Mouse (Mus musculus): ENCODE measurements around the gene Esrrg. TPM values are rescaled to one million over a fixed set of nuclear protein-coding genes. Genes with fewer than 3 reads are reported as not detected.

Gene Esrrg
- 1 to 10 TPM; 9.1 to 9.3 TPM for total RNA-seq (2021)
- long read RNA-seq, experiment 1, partial matches to known transcripts = 2 of 3 reads
- long read RNA-seq, experiment 1, other reads (novel, unspliced or antisense) = 1 of 3 reads
- long read RNA-seq, experiment 2, full-length matches to known transcripts = 2 of 10 reads
- long read RNA-seq, experiment 2, partial matches to known transcripts = 6 of 10 reads
- long read RNA-seq, experiment 2, other reads (novel, unspliced or antisense) = 2 of 10 reads

- DNase-seq (ENCODE audit: low spot score in 2 of 2) = no peak
These were observed at the start of gene Esrrg for GRCm38 (mm10) chr1:187608261-187608921. Esrrg (plus strand) TSS chr1:187608791.

GRCm38 (mm10) chr1:187583982-187584381 is 24.6 kb upstream of the Esrrg start:
- DNase-seq (ENCODE audit: low spot score in 2 of 2) = no peak

DNA sequence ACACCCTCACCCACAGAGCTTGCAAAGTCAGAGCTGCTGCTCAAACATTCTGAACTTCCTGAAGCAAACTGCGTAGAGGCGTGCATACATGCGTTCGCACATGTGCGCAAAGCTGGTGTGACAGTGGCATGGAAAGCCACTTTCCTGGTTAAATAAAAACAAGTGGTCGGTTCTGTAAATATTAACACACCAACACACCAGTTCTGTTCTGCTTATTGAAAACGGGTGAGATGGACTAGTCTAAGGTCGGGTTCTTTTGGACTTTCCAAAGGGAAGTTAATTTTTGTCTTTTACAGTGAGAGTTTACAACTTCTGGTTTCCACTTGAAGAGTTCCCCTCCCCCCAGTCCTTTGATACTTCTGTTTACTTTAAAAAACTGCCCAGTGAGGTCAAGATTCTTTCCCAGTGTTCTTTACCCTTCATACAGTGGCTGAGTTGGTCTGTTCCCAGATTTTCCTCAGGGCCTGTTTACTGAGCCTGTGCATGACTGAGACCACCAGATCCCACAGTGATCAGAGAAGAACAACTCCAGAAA is 22.0 kb upstream of the Esrrg start:
- DNase-seq (ENCODE audit: low spot score in 2 of 2) = no peak

- no peak for DNase-seq (ENCODE audit: low spot score in 2 of 2)
These were observed 5.6 kb upstream of the Esrrg start for GRCm38 (mm10) chr1:187602942-187603341.

DNA sequence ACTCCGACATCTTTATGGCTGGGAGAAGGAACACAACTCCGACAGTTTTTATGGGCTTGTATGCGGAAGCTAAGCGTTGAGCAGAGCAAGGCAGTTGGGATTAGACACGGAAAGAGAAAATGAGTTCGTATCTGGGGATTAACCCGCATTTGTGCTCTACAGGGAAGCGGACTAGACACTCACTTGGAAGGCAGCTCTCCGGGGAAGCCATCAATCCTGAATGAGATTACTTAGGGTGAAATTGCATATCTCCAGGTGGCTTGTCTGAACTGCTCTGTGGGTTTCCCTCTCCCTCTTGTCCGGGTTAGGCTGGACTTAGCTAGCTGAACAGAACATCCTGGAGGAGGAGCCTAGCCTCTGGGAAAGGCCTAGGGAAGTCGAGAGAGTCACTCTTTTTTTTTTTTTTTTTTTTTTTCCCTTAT is 4.5 kb upstream of the Esrrg start:
- no peak for DNase-seq (ENCODE audit: low spot score in 2 of 2)

DNA sequence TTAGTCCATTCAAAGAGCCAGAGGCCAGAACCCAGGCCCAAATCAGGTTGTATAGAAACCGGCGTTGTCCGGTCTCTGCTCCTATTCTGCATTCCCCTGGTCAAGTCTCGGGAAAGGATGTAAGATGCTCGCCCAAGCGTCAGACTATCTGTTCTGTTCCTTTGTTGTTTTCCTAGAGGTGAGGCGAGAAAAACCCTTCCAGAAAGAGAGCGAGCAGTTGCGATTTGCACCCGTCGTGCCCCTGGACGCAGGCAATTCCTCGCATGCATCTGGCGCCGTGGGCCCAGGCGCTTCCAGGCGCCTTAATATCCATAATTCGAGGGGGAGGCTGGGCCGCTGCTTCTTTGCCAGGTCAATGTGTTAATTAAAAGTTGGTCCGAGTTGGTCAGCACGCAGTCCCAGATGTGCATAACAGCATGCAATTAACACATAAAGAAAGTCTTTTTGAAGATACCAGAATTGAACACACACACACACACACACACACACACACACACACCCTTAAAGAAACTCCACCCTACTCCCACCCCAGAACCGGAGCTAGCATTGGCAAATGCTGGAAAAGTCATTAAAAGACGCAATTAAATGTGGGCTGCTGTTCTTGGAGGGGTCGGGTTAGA is 3.8 kb upstream of the Esrrg start:
- DNase-seq (ENCODE audit: low spot score in 2 of 2) = no peak

DNA sequence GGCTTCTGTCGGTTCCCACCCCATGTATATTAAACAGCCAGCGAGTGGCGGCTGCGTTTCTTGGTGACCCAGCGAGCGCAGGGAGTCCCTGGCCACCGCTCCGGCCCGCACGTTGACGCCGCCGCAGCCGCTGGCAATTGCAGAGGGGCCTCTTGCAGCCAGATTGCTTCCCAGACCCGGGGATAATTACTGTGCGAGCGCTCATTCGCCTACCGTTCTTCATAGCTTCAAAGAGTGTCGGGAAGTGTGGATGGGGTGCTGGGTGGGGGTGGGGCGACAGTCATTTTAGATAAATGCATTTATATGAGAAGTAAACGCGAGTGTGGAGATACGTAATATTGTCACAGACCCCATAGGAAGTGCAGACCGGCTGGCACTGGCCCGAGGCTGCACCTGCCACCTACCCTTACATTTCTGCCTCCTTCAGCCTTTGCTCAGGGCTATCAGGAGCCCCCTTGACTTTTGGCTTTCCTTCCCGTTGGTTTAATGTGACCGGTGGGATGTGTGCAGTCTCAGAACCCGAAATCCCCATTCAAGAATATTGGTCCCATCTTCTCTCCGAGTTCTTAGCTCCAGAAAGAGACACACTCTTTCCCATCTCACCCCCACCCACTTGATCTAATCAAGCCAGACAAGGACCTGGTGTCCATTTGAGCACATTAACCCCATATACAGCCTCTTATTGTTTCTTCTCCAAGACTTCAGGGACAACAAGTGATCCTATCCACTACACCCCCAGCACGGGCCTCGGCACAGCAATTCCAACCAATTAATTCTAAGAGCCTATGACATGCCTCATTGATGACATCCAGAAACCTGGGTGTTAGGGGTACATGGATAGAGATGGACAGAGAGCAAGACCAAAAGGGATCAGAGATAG is 3.0 kb upstream of the Esrrg start:
- no peak for DNase-seq (ENCODE audit: low spot score in 2 of 2)

DNA sequence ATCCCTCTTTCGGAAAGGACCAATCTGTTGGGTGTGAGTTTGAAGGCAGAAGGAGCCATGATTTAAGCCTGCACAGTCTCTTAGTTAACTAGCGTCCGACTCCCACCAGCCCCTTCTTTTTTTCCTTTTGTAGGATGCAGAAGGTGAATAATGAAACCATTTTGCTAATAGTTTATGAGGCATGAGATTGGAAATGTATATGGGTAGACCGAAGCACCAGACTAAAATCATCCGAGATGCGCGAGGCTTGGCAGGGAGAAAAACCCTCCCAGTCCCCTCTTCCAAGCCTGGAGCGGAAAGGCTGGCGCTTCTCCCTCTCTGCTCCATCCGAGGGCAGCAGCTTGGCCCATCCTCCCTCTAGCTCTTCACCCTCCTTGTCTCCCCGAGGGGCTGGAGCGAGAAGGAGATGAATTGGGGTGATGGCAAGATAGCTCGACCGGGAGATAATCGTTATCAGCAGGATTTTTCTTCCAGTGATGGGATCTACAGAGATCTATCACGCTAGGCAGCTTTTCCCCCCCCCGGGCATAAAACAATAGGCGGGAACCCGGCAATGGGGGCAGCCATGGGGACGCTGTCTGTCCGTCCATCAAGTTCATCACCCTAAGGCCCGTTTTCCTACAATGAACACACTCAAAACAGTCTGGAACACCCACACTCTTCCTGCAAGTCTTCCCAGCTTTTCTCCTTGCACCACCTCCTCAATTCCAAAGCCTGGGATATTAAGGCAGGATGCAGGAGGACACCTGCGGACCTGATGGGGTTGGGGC is 2.1 kb upstream of the Esrrg start:
- DNase-seq (ENCODE audit: low spot score in 2 of 2) = no peak

GRCm38 (mm10) chr1:187607065-187608047 is 1.2 kb upstream of the Esrrg start:
- no peak for DNase-seq (ENCODE audit: low spot score in 2 of 2)

DNA sequence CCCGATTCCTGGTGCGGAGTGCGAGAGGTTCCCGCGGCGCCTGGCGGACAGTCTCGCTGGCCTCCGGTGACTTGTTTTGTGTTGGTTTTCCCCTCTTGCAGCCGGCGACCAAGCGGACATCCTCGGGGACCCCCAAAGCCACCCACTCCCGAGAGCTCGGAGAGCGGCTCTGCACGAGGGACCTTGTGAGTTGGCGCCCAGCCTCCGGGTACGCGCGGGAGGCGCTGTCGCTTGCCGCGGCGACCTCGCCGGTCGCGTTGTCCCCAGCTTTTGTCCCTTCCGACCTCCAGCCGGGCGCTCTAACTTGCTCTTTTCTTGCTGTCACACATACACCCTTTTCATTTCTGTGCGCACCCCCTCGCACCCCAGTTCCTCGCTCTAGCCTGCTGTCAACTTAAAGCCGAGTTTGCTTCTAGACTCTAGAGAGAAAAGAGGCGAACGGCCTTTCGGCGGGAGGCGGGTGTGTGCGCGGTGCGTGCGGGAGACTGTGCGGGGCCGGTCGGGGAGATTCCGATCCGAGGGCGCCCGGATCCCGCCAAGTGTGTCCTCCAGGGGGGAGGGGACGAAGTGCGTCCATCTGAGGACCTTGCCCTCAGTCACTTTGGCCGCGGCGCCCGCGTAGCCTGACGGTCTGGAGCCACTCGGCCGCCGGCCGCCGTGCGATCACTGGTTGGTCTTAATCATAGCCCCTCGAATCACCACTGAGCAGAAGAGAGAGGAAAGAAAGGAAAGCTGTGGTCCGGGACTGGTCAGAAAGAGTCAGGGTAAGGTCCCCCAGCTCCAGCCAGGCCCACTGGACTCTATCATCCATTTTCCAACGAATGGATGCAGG is 646 bp downstream of the Esrrg start:
- DNase-seq (ENCODE audit: low spot score in 2 of 2) = peak in 1 of 2 experiments; percentile 34

DNA sequence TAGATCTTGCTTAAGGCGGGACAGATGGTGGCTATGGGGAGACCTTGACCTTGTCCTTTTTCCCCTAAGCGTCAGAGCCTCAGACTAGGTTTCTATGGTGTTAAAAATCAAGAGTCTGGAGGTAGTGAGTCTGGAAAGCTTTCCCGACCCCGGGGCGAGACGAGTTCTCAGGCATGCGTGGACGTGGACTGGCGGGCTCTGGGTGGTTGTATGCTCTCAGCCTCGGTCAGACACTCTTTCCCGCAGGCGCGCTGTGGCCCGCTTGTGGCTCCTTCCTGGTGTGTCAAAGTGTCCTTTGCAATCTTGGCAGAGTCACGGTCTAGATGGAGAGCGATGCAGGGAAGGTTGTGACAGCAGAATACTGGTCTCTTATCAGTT is 1.3 kb downstream of the Esrrg start:
- DNase-seq (ENCODE audit: low spot score in 2 of 2) = no peak

DNA sequence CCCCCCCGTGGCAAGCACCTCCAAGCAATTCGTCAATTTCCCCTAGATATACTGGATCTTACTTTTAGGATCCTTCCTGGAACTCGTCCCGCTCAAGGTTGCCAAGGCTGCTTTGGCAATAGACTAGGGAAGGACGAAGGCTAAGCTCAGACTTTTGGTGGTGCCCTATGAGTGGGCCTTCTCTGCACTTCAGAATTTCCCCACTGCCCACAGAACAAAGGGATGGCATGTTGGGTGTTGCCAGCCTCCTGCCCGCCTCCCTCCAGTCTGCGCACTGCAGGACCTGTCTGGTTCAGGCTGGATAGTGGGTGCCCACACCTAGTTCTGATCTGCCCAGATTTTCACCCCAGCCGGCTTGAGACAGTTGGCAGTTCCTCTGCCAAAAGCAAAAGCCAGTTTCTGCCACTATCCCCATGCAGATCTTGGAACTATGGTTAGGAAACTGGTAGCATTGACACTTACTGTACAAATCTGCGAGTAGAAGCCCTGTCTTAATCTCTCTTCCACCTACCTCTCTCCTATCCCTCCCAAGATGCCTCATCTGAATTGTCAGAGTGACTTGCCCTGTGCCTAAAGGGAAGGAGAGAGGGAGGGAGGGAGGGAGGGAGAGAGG is 1.9 kb downstream of the Esrrg start:
- no peak for DNase-seq (ENCODE audit: low spot score in 2 of 2)

DNA sequence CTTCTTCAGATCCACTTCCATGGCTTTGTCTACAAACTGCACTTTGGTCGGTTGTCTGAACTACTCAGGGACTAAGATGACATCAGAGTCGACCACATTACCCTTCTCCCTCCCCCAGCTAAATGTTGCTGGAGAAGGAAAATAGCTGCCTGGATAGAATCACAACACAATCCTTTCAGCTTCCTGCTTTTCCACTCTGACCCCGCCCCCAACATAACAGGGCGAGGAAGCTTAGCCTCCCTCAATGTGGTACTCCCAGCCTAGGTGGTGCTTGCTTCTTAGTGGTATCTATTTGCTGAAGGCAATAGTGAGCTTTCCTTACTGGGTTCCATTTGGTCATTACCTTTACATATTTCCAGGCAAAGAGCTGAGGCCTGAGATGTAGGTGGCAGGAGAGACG is 3.3 kb downstream of the Esrrg start:
- DNase-seq (ENCODE audit: low spot score in 2 of 2) = no peak

DNA sequence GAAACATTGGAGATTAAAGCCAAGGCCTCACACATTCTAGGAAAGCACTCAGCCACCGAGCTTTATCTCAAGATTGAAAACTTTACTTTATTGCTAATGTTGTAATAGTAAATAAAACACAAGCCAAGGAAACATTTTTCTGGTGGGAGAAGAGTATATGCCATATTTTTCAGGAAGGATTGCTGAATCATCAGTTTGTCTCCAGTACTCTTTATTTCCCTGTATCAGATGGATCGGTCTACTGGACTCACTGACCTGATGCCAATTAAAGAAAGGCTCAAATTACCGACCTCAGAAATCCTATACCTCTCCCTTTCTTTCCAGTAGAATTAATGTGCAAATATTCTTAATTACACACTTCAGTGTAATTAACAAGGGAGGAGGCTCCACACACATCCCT is 4.7 kb downstream of the Esrrg start:
- no peak for DNase-seq (ENCODE audit: low spot score in 2 of 2)

DNA sequence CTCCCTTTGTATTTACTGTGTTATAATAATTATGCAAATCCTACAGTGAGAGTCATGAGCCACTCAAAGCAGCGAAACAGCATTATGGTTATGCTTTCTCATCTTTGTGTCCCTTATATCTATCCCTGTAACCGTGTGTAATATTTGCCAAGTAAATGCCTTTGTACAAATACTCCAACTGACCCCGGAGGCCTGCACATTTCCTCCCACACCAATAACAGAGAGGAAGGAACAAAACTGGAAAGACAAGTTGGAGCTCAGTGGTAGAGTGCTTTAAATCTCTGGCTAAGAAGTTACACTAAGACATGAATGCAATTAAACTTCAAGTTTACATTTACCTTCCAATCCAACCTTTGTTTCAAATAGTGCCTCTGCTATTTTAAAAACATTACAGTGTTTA is 15.4 kb downstream of the Esrrg start:
- no peak for DNase-seq (ENCODE audit: low spot score in 2 of 2)

DNA sequence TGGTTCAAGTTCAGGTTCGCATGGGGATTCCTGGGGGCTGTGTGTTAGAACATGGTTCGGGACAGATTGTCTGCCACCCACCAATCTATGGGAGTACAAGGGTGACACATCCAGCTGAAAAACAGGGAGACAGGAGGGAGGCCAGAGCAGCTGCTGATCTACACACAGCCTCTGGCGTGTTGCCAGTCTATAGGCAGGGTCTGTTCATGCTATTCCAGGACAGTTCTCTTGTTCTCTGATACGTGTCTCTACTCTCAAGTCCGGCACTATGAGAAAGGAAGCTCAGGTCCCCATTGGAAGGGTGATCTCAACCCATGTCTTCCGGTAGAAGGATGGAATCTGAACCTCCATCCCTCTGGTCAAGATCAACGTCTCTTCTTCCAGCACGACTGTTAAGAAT is 21.8 kb downstream of the Esrrg start:
- DNase-seq (ENCODE audit: low spot score in 2 of 2) = no peak

- no peak for DNase-seq (ENCODE audit: low spot score in 2 of 2)
These were observed 22.9 kb downstream of the Esrrg start for GRCm38 (mm10) chr1:187631486-187631885.

- no peak for DNase-seq (ENCODE audit: low spot score in 2 of 2)
These were observed 36.7 kb downstream of the Esrrg start for GRCm38 (mm10) chr1:187645258-187645657.

Data from gastrocnemius, postnatal 4 days (tissue).